Mouse (Mus musculus): ENCODE measurements around the gene Muc1.

DNA sequence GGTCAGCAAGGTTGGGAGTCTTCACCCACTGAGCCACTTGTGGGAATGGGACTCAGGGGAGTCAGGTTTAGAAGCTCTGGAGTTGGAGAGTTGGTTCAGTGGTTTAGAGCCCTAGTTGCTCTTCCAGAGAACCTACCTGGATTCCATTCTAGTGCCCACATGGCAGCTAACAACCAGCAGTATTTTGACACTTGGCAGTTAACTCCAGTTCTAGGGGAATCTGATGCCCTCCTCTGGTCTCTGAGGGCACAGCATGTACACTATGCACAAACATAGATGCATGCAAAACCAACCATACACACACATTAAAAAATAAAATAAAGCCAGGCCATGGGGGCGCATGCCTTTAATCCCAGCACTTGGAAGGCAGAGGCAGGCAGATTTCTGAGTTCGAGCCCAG is 35.0 kb upstream of the Muc1 start:
- no peak for TF ChIP-seq POLR2A (IDR thresholded peaks at IDR 0.05; ENCODE audit: control insufficient read depth, low read depth, low read length)
- TF ChIP-seq CTCF (IDR thresholded peaks at IDR 0.05; ENCODE audit: control insufficient read depth, insufficient read depth, insufficient replicate concordance, low read depth, low read length): no peak

Data from testis, adult 2 months (tissue).